Mouse (Mus musculus): ENCODE results near the gene Col5a1. TPM values are rescaled to one million over a fixed set of nuclear protein-coding genes. Genes with fewer than 3 reads are reported as not detected.

The Col5a1 gene
- polyA plus RNA-seq, 1 experiment = 5.4 TPM

GRCm38 (mm10) chr2:28046311-28046710 is 160.1 kb downstream of the Col5a1 start:
- Histone ChIP-seq H3K4me3 (ENCODE audit: extremely low read depth, insufficient read depth, insufficient read length) (no peak overlapping the region), H3K36me3 (ENCODE audit: control insufficient read depth, insufficient read depth, low read length) (no peaks in the 10 kb centered on the region), H3K4me1 (ENCODE audit: control insufficient read depth, insufficient read depth, insufficient read length) (no peaks in the 10 kb centered on the region), H3K27ac (ENCODE audit: insufficient read depth, low read length) (no peak overlapping the region), H3K27me3 (ENCODE audit: control insufficient read depth, insufficient read depth, low read length) (no peaks in the 10 kb centered on the region)
- 73% methylated on average over 6 of the region's 6 CpGs for WGBS
- TF ChIP-seq POLR2A (IDR thresholded peaks at IDR 0.05; ENCODE audit: low read depth, low read length) (no peak), CTCF (IDR thresholded peaks at IDR 0.05; ENCODE audit: extremely low read depth, insufficient read depth, insufficient read length, insufficient replicate concordance) (no peak)
- no peak for DNase-seq (ENCODE audit: low read depth in 1 of 2, low spot score in 2 of 2)

GRCm38 (mm10) chr2:28047092-28047491 is 160.9 kb downstream of the Col5a1 start:
- 80% methylated on average over 7 of the region's 7 CpGs for WGBS
- H3K27ac ChIP-seq (ENCODE audit: insufficient read depth, low read length) = no peak overlapping the region

GRCm38 (mm10) chr2:28059922-28060321 is 173.7 kb downstream of the Col5a1 start:
- Histone ChIP-seq H3K27me3 (ENCODE audit: control insufficient read depth, insufficient read depth, low read length) (no peaks in the 10 kb centered on the region), H3K4me1 (ENCODE audit: control insufficient read depth, insufficient read depth, insufficient read length) (no peaks in the 10 kb centered on the region), H3K4me3 (ENCODE audit: extremely low read depth, insufficient read depth, insufficient read length) (no peak overlapping the region), H3K36me3 (ENCODE audit: control insufficient read depth, insufficient read depth, low read length) (no peaks in the 10 kb centered on the region), H3K27ac (ENCODE audit: insufficient read depth, low read length) (no peak overlapping the region)
- WGBS = 86% methylated on average over 1 of the region's 1 CpGs
- TF ChIP-seq CTCF (IDR thresholded peaks at IDR 0.05; ENCODE audit: extremely low read depth, insufficient read depth, insufficient read length, insufficient replicate concordance) (no peak), POLR2A (IDR thresholded peaks at IDR 0.05; ENCODE audit: low read depth, low read length) (no peak)
- no peak for DNase-seq (ENCODE audit: low read depth in 1 of 2, low spot score in 2 of 2)

More at GRCm38 (mm10) chr2:28047092-28047491, 160.9 kb downstream of the Col5a1 start:
- TF ChIP-seq POLR2A (IDR thresholded peaks at IDR 0.05; ENCODE audit: low read depth, low read length) (no peak), CTCF (IDR thresholded peaks at IDR 0.05; ENCODE audit: extremely low read depth, insufficient read depth, insufficient read length, insufficient replicate concordance) (no peak)
- Histone ChIP-seq H3K36me3 (ENCODE audit: control insufficient read depth, insufficient read depth, low read length) (no peaks in the 10 kb centered on the region), H3K4me1 (ENCODE audit: control insufficient read depth, insufficient read depth, insufficient read length) (no peaks in the 10 kb centered on the region), H3K4me3 (ENCODE audit: extremely low read depth, insufficient read depth, insufficient read length) (no peak overlapping the region), H3K27me3 (ENCODE audit: control insufficient read depth, insufficient read depth, low read length) (no peaks in the 10 kb centered on the region)
- no peak for DNase-seq (ENCODE audit: low read depth in 1 of 2, low spot score in 2 of 2)

GRCm38 (mm10) chr2:28063711-28064338 is 177.6 kb downstream of the Col5a1 start:
- H3K4me1 ChIP-seq (ENCODE audit: control insufficient read depth, insufficient read depth, insufficient read length) = no peaks in the 10 kb centered on the region
- WGBS = 78% methylated on average over 4 of the region's 4 CpGs

GRCm38 (mm10) chr2:28064339-28065080 is 178.3 kb downstream of the Col5a1 start:
- DNase-seq (ENCODE audit: low read depth in 1 of 2, low spot score in 2 of 2) = no peak

More at GRCm38 (mm10) chr2:28063711-28064338, 177.6 kb downstream of the Col5a1 start:
- Histone ChIP-seq H3K36me3 (ENCODE audit: control insufficient read depth, insufficient read depth, low read length) (no peaks in the 10 kb centered on the region), H3K27ac (ENCODE audit: insufficient read depth, low read length) (no peak overlapping the region), H3K27me3 (ENCODE audit: control insufficient read depth, insufficient read depth, low read length) (no peaks in the 10 kb centered on the region), H3K4me3 (ENCODE audit: extremely low read depth, insufficient read depth, insufficient read length) (no peak overlapping the region)
- DNase-seq (ENCODE audit: low read depth in 1 of 2, low spot score in 2 of 2) = no peak
- TF ChIP-seq CTCF (IDR thresholded peaks at IDR 0.05; ENCODE audit: extremely low read depth, insufficient read depth, insufficient read length, insufficient replicate concordance) = no peak
- TF ChIP-seq POLR2A (IDR thresholded peaks at IDR 0.05; ENCODE audit: low read depth, low read length) = no peak

GRCm38 (mm10) chr2:28065081-28065651 is 178.9 kb downstream of the Col5a1 start:
- 86% methylated on average over 5 of the region's 5 CpGs for WGBS
- Histone ChIP-seq H3K4me1 (ENCODE audit: control insufficient read depth, insufficient read depth, insufficient read length) (no peaks in the 10 kb centered on the region), H3K36me3 (ENCODE audit: control insufficient read depth, insufficient read depth, low read length) (no peaks in the 10 kb centered on the region), H3K27me3 (ENCODE audit: control insufficient read depth, insufficient read depth, low read length) (no peaks in the 10 kb centered on the region), H3K27ac (ENCODE audit: insufficient read depth, low read length) (peak overlapping the region; percentile 8; the same call in 1 of the 2 replicates), H3K4me3 (ENCODE audit: extremely low read depth, insufficient read depth, insufficient read length) (no peak overlapping the region)
- DNase-seq (ENCODE audit: low read depth in 1 of 2, low spot score in 2 of 2) = no peak
- TF ChIP-seq CTCF (IDR thresholded peaks at IDR 0.05; ENCODE audit: extremely low read depth, insufficient read depth, insufficient read length, insufficient replicate concordance) (no peak), POLR2A (IDR thresholded peaks at IDR 0.05; ENCODE audit: low read depth, low read length) (no peak)

More at GRCm38 (mm10) chr2:28064339-28065080, 178.3 kb downstream of the Col5a1 start:
- H3K36me3 ChIP-seq (ENCODE audit: control insufficient read depth, insufficient read depth, low read length) = no peaks in the 10 kb centered on the region
- no peak overlapping the region for H3K27ac ChIP-seq (ENCODE audit: insufficient read depth, low read length)
- no peaks in the 10 kb centered on the region for H3K27me3 ChIP-seq (ENCODE audit: control insufficient read depth, insufficient read depth, low read length)
- H3K4me1 ChIP-seq (ENCODE audit: control insufficient read depth, insufficient read depth, insufficient read length) = no peaks in the 10 kb centered on the region
- 65% methylated on average over 7 of the region's 7 CpGs for WGBS
- no peak for TF ChIP-seq POLR2A (IDR thresholded peaks at IDR 0.05; ENCODE audit: low read depth, low read length)
- H3K4me3 ChIP-seq (ENCODE audit: extremely low read depth, insufficient read depth, insufficient read length) = no peak overlapping the region

All from spleen, adult 2 months (tissue).